Mouse (Mus musculus) CH12.LX (cell line): ENCODE measurements around the gene Oprm1. TPM values are rescaled to one million over a fixed set of nuclear protein-coding genes. Genes with fewer than 3 reads are reported as not detected.

Experiments used
- DNase-seq: peaks from one replicate; pipeline ENCODE4 v3.0.0-alpha.2; 2013; ENCODE audit errors: extremely low read depth
- H3K27ac ChIP-seq: 2 replicates; pipeline ENCODE4 v1.5.1; 2012; ENCODE audit warnings: low read depth, mild to moderate bottlenecking, control low read depth, moderate library complexity; ENCODE audit not compliant: insufficient read depth
- H3K27me3 ChIP-seq: replicated peaks from 2 replicates; pipeline ENCODE3; 2012; ENCODE audit warnings: inconsistent platforms
- H3K36me3 ChIP-seq, 2 experiments: replicated peaks in 1 of 2; 2 replicates each; pipeline versions ENCODE3 to v1.6.1; 2012; ENCODE audit warnings: inconsistent platforms in 1 of 2, low read length in 1 of 2, mild to moderate bottlenecking in 1 of 2, mixed read lengths in 1 of 2, moderate library complexity in 1 of 2; ENCODE audit not compliant: control insufficient read depth in 1 of 2, insufficient read depth in 1 of 2
- H3K4me1 ChIP-seq, 2 experiments: 2 replicates each; pipeline ENCODE4 v1.6.1; 2012; ENCODE audit warnings: inconsistent platforms in 1 of 2, moderate library complexity in 1 of 2; ENCODE audit not compliant: insufficient read depth in 2 of 2, control insufficient read depth in 1 of 2
- H3K4me2 ChIP-seq: 2 replicates; pipeline ENCODE4 v1.6.1; 2012; ENCODE audit warnings: low read depth, mild to moderate bottlenecking, control low read depth; ENCODE audit not compliant: poor library complexity, insufficient read depth, severe bottlenecking
- H3K4me3 ChIP-seq, 3 experiments: fragments of 150-350 bp in 1 of 3; sonication (generic) in 1 of 3; replicated peaks in 1 of 3; 2 replicates each; pipeline versions ENCODE3 to v1.5.1; 2011 to 2012; ENCODE audit warnings: low read depth in 2 of 3, low read length in 2 of 3, mild to moderate bottlenecking in 2 of 3, moderate library complexity in 2 of 3, control low read depth in 1 of 3, improper control_type of control experiment in 1 of 3, inconsistent platforms in 1 of 3, mixed read lengths in 1 of 3; ENCODE audit not compliant: poor library complexity in 1 of 3
- H3K79me2 ChIP-seq: replicated peaks from 2 replicates; pipeline ENCODE4 v1.6.1; 2012; ENCODE audit warnings: mild to moderate bottlenecking, moderate library complexity; ENCODE audit not compliant: control insufficient read depth, poor library complexity, insufficient read depth, severe bottlenecking; ENCODE audit errors: extremely low read depth
- H3K9ac ChIP-seq: 2 replicates; pipeline ENCODE4 v1.6.1; 2012; ENCODE audit warnings: low read depth, mild to moderate bottlenecking, control low read depth, moderate library complexity; ENCODE audit not compliant: insufficient read depth
- H3K9me3 ChIP-seq: replicated peaks from 2 replicates; pipeline ENCODE3; 2012; ENCODE audit warnings: low read length, inconsistent platforms, mixed read lengths
- CHD1 ChIP-seq: IDR thresholded peaks from 2 replicates; pipeline ENCODE4 v1.6.1; 2012; ENCODE audit warnings: low read depth, low read length, improper control_type of control experiment, inconsistent platforms
- CHD2 ChIP-seq: IDR thresholded peaks from 2 replicates; pipeline ENCODE4 v1.6.1; 2011; ENCODE audit warnings: low read length, improper control_type of control experiment
- ELF1 ChIP-seq: IDR thresholded peaks from 2 replicates; pipeline ENCODE4 v1.6.1; 2014; ENCODE audit warnings: low read depth, mild to moderate bottlenecking, inconsistent platforms, low read length, improper control_type of control experiment
- EP300 ChIP-seq: IDR thresholded peaks from 2 replicates; pipeline ENCODE4 v1.6.1; 2011; ENCODE audit warnings: low read length, improper control_type of control experiment
- ETS1 ChIP-seq: conservative IDR thresholded peaks from 2 replicates; pipeline ENCODE4 v1.6.1; 2012; ENCODE audit warnings: low read depth, mild to moderate bottlenecking, inconsistent platforms, low read length, improper control_type of control experiment, moderate library complexity
- JUN ChIP-seq: IDR thresholded peaks from 2 replicates; pipeline ENCODE4 v1.6.1; 2011; ENCODE audit warnings: low read depth, mild to moderate bottlenecking, low read length, improper control_type of control experiment, moderate library complexity; ENCODE audit not compliant: insufficient read depth
- MAFK ChIP-seq: IDR thresholded peaks from 2 replicates; pipeline ENCODE4 v1.6.1; 2011; ENCODE audit warnings: low read length, improper control_type of control experiment; ENCODE audit not compliant: insufficient replicate concordance
- MAZ ChIP-seq: IDR thresholded peaks from 2 replicates; pipeline ENCODE4 v1.6.1; 2012; ENCODE audit warnings: low read depth, mild to moderate bottlenecking, inconsistent platforms, low read length, improper control_type of control experiment, moderate library complexity
- MEF2A ChIP-seq: IDR thresholded peaks from 2 replicates; pipeline ENCODE4 v1.6.1; 2014; ENCODE audit warnings: low read depth, mild to moderate bottlenecking, inconsistent platforms, low read length, improper control_type of control experiment, borderline replicate concordance
- NELFE ChIP-seq: IDR thresholded peaks from 2 replicates; pipeline ENCODE4 v1.6.1; 2011; ENCODE audit warnings: low read depth, low read length, improper control_type of control experiment
- NRF1 ChIP-seq: IDR thresholded peaks from 2 replicates; pipeline ENCODE4 v1.6.1; 2014; ENCODE audit warnings: low read depth, mild to moderate bottlenecking, inconsistent platforms, low read length, improper control_type of control experiment, moderate library complexity
- PAX5 ChIP-seq: IDR thresholded peaks from 2 replicates; pipeline ENCODE4 v1.6.1; 2012; ENCODE audit warnings: low read length, inconsistent platforms, mixed read lengths
- POLR2A ChIP-seq: IDR thresholded peaks from 2 replicates; pipeline ENCODE4 v1.6.1; 2011; ENCODE audit warnings: low read depth, mild to moderate bottlenecking, improper control_type of control experiment, low read length
- RAD21 ChIP-seq: IDR thresholded peaks from 2 replicates; pipeline ENCODE4 v1.6.1; 2011; ENCODE audit warnings: low read depth, mild to moderate bottlenecking, low read length, improper control_type of control experiment, moderate library complexity
- SIN3A ChIP-seq: IDR thresholded peaks from 2 replicates; pipeline ENCODE4 v1.6.1; 2012; ENCODE audit warnings: low read length, improper control_type of control experiment, inconsistent platforms
- SMC3 ChIP-seq: IDR thresholded peaks from 2 replicates; pipeline ENCODE4 v1.6.1; 2011; ENCODE audit warnings: low read depth, low read length, improper control_type of control experiment
- TCF12 ChIP-seq: IDR thresholded peaks from 2 replicates; pipeline ENCODE4 v1.6.1; 2014; ENCODE audit warnings: low read depth, mild to moderate bottlenecking, inconsistent platforms, low read length, improper control_type of control experiment
- ZKSCAN1 ChIP-seq: IDR thresholded peaks from 2 replicates; pipeline ENCODE4 v1.6.1; 2012; ENCODE audit warnings: low read depth, inconsistent platforms, low read length, improper control_type of control experiment, borderline replicate concordance
- dilution Hi-C: fragments of 300-500 bp; cut with MboI; formaldehyde crosslinking; loops from 2 replicates; pipeline ENCODE4 v1.14.3; 2020; ENCODE audit warnings: low sequenced_read_pairs; ENCODE audit not compliant: extremely low pct_unique_long_range_greater_than_20kb, extremely low pct_ligation_motif_present
- in situ Hi-C: fragments of 300-500 bp; cut with MboI; formaldehyde crosslinking; loops from 3 replicates; pipeline ENCODE4 v1.14.3; 2019; ENCODE audit warnings: low sequenced_read_pairs, low pct_ligation_motif_present, low pct_unique_long_range_greater_than_20kb, mixed read lengths
- polyA plus RNA-seq: library from polyadenylated mRNA; unstranded; fragments of >175 nt; gene quantifications from 2 replicates; pipeline ENCODE4 v1.2.1, GENCODE M21; 2012; ENCODE audit warnings: low read depth; ENCODE audit not compliant: insufficient read length
- total RNA-seq, 2 experiments: library from RNA; depleted of rRNA; stranded (reverse); fragments of 300-350 nt in 1 of 2; fragments of >200 nt in 1 of 2; gene quantifications; 2 replicates each; pipeline ENCODE4 v1.2.3; 2012 to 2014

Oprm1 gene
- total and polyA plus RNA-seq, 3 experiments = not detected

GRCm38 (mm10) chr10:6915991-6916390 lies 157.7 kb downstream of the Oprm1 start:
- Histone ChIP-seq H3K9ac (no peak overlapping the region), H3K79me2 (no peaks in the 10 kb centered on the region), H3K9me3 (no peaks in the 10 kb centered on the region), H3K27me3 (no peaks in the 10 kb centered on the region), H3K36me3 (no peaks in the 10 kb centered on the region), H3K4me2 (no peak overlapping the region), H3K4me3 (no peak overlapping the region), H3K27ac (no peak overlapping the region), H3K4me1 (no peaks in the 10 kb centered on the region)
- in situ Hi-C loops (no loop called here), dilution Hi-C loops (no loop called here)
- no peak for TF ChIP-seq TCF12
- no peak for TF ChIP-seq CHD2
- DNase-seq = no peak

- DNase-seq = no peak
- H3K4me1 ChIP-seq = no peaks in the 10 kb centered on the region
- no peaks in the 10 kb centered on the region for H3K9me3 ChIP-seq
- no peaks in the 10 kb centered on the region for H3K36me3 ChIP-seq
- TF ChIP-seq RAD21 = no peak
- no peak for TF ChIP-seq MAZ
- no peak for TF ChIP-seq ELF1
- no peak for TF ChIP-seq MAFK
- no peak for TF ChIP-seq PAX5
- TF ChIP-seq CHD1 = no peak
- no peak for TF ChIP-seq MEF2A
- no peak for TF ChIP-seq SMC3
- no peak for TF ChIP-seq POLR2A
- no peak for TF ChIP-seq JUN
- TF ChIP-seq NELFE = no peak
- TF ChIP-seq ETS1 = no peak
- no peak for TF ChIP-seq SIN3A
- no peak for TF ChIP-seq NRF1
- TF ChIP-seq ZKSCAN1 = no peak
- no peak for TF ChIP-seq CHD2
- TF ChIP-seq EP300 = no peak
- H3K27ac ChIP-seq = no peak overlapping the region
- no peak overlapping the region for H3K4me2 ChIP-seq
- dilution Hi-C loops = no loop called here
- H3K9ac ChIP-seq = no peak overlapping the region
- in situ Hi-C loops = no loop called here
- no peaks in the 10 kb centered on the region for H3K27me3 ChIP-seq
- H3K79me2 ChIP-seq = no peaks in the 10 kb centered on the region
- H3K4me3 ChIP-seq = no peak overlapping the region
Observed at GRCm38 (mm10) chr10:6916545-6917257, 158.4 kb downstream of the Oprm1 start.
